Mouse (Mus musculus) stomach, postnatal 0 days (tissue): ENCODE measurements around the gene Bloc1s1.

Experiments used
- CTCF ChIP-seq: IDR thresholded peaks from 2 replicates; pipeline ENCODE4 v1.5.1; 2016; ENCODE audit warnings: antibody characterized with exemption, low read depth, mild to moderate bottlenecking, moderate library complexity
- EP300 ChIP-seq: optimal IDR thresholded peaks from 2 replicates; pipeline ENCODE3; 2016; ENCODE audit warnings: antibody characterized with exemption

DNA sequence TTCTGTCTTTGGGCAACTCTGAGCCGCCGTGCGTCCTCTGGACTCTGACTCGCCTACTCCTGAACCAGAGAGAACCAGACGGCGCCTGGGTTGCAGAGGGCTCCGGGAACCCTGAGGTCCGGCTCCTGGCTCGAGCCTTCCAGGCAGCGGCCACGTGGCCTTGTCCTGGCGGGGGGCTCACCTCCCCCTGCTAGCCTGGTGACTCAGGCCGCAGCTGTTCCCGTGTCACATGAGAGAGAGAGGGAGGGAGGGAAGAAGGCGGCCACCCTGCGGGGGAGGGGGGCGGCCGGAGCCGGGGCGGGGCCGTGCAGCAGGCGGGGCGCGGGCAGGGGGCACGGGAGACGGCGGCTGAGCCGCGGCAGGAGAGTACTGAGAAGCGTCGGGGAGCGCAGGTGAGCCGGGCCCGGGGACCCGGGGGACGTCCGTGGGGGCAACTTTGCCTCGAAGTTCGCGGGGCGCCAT is 14.2 kb downstream of the Bloc1s1 start:
- no peak for TF ChIP-seq EP300
- TF ChIP-seq CTCF, result no peak
